Mouse (Mus musculus) lung, postnatal 4 days (tissue): Measurements from ENCODE around the gene Ccdc85c.

Experiments
- DNase-seq, 2 experiments: peaks; one replicate each; pipeline ENCODE4 v3.0.0; 2021

Gene Ccdc85c

GRCm38 (mm10) chr12:108174606-108175505 is 100.4 kb downstream of the Ccdc85c start:
- DNase-seq = no peak

GRCm38 (mm10) chr12:108172639-108173038 is 102.6 kb downstream of the Ccdc85c start:
- DNase-seq = no peak

- DNase-seq = no peak
Observed at GRCm38 (mm10) chr12:108171336-108171735, 103.9 kb downstream of the Ccdc85c start.

GRCm38 (mm10) chr12:108170467-108170866 is 104.8 kb downstream of the Ccdc85c start:
- no peak for DNase-seq

- no peak for DNase-seq
Observed at GRCm38 (mm10) chr12:108168909-108169308, 106.3 kb downstream of the Ccdc85c start.

- DNase-seq = no peak
Observed at GRCm38 (mm10) chr12:108163706-108164105, 111.5 kb downstream of the Ccdc85c start.

GRCm38 (mm10) chr12:108162036-108162435 is 113.2 kb downstream of the Ccdc85c start:
- peak in 1 of 2 experiments; percentile 25 for DNase-seq

GRCm38 (mm10) chr12:108159863-108160262 is 115.4 kb downstream of the Ccdc85c start:
- DNase-seq = no peak
